Mouse (Mus musculus) cortical plate, adult 2 months (tissue): Measurements from ENCODE around the gene Chn2.

ENCODE experiments used
- CTCF ChIP-seq: fragments of 200-500 bp; IDR thresholded peaks from 2 replicates; pipeline ENCODE4 v1.5.1; 2011; ENCODE audit warnings: mild to moderate bottlenecking, control low read depth, low read length; ENCODE audit not compliant: insufficient read depth; ENCODE audit errors: extremely low read depth
- POLR2A ChIP-seq: fragments of 200-500 bp; IDR thresholded peaks from 2 replicates; pipeline ENCODE4 v1.6.1; 2011; ENCODE audit warnings: mild to moderate bottlenecking, low read length, control low read depth; ENCODE audit not compliant: insufficient read depth; ENCODE audit errors: extremely low read depth

DNA sequence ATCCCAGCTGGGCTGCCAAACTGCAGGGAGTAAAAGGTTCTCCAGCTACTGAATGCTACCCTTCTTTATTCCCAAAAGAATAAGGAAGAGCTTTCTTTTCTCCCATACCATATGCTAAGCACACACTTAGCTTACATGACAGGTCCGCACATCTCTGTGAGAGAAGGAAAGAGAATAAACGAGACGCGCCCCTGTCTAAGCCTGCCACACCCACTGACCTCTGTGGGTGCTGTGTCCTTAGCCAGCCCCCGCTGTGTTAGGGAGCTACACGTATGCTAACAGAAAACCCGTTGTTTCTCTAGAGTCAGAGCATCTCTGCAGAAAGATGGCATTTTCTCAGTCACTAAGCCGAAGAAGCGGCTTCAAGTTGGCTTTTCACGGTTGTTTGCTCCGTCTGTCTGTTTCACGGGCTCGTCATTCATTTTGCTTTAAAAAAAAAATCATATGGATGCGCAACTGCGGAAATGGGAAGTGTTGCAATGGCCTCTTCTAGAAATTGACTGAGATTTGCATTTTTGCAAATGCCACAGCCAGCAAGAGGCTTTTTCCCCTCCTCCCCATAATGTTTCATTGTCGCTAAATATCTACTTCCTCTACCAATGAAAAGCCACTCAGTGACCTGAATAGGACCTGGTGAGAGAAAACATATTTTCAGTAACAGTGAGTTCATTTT is 30.8 kb upstream of the Chn2 start:
- TF ChIP-seq CTCF (no peak), POLR2A (no peak)
